Mouse (Mus musculus): ENCODE data around the gene Dusp7. TPM values are rescaled to one million over a fixed set of nuclear protein-coding genes. Genes with fewer than 3 reads are reported as not detected.

Gene Dusp7
- total RNA-seq (2017) = 18.7 and 22.0 TPM in 2 replicates

- no peak for ATAC-seq (ENCODE audit: extremely low read depth, insufficient number of reproducible peaks, low FRiP score, poor library complexity, severe bottlenecking)
These were observed at the start of gene Dusp7 for GRCm38 (mm10) chr9:106368112-106368717. TSS of gene Dusp7 (plus strand) at chr9:106368632.

GRCm38 (mm10) chr9:106319095-106319494 is 49.3 kb upstream of the Dusp7 start:
- no peak for ATAC-seq (ENCODE audit: extremely low read depth, insufficient number of reproducible peaks, low FRiP score, poor library complexity, severe bottlenecking)

- ATAC-seq (ENCODE audit: extremely low read depth, insufficient number of reproducible peaks, low FRiP score, poor library complexity, severe bottlenecking) = no peak
These were observed 45.9 kb upstream of the Dusp7 start for GRCm38 (mm10) chr9:106322497-106322896.

DNA sequence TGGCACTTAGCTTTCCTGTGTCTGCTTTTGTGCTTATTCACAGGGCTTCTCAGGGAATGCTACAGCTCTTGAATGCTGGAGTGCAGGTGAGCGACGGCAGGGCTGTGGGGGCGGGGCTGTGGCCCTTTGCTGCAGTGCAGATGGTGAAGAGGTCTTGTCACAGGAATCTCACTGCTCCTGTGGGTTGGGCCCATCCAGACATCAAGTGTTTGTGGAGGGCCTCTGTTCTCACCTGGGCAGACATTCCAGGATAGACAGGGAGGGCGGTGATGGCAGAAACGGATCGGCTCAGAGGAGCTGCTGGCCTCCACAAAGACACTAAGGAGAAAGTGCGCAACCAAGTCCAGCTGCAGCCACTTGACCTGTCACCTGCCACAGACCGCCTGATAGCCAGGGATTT is 42.2 kb upstream of the Dusp7 start:
- ATAC-seq (ENCODE audit: extremely low read depth, insufficient number of reproducible peaks, low FRiP score, poor library complexity, severe bottlenecking) = no peak

- ATAC-seq (ENCODE audit: extremely low read depth, insufficient number of reproducible peaks, low FRiP score, poor library complexity, severe bottlenecking) = no peak
These were observed 41.2 kb upstream of the Dusp7 start for GRCm38 (mm10) chr9:106327125-106327809.

GRCm38 (mm10) chr9:106328068-106328610 is 40.3 kb upstream of the Dusp7 start:
- ATAC-seq (ENCODE audit: extremely low read depth, insufficient number of reproducible peaks, low FRiP score, poor library complexity, severe bottlenecking) = no peak

GRCm38 (mm10) chr9:106328772-106329511 is 39.5 kb upstream of the Dusp7 start:
- ATAC-seq (ENCODE audit: extremely low read depth, insufficient number of reproducible peaks, low FRiP score, poor library complexity, severe bottlenecking) = no peak

GRCm38 (mm10) chr9:106332746-106333145 is 35.7 kb upstream of the Dusp7 start:
- ATAC-seq (ENCODE audit: extremely low read depth, insufficient number of reproducible peaks, low FRiP score, poor library complexity, severe bottlenecking) = no peak

DNA sequence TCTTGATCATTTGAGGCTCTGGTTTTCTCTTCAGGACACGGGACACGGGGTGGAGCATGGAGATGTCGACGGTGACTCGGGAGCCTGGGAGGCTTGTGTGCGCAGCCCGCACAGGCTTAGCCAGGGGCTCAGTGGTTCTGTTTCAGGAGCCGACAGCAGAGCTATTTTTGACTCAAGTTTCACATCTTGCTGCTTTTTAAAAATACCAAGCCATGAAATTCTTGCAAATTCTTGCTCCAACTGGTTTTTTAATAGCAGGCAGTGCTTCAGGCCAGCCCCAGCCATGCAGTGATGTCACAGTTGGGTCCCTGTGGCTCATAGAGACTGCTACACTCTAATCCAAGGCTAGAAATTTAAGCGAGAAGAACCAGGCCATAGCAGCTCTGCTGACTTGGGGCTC is 30.8 kb upstream of the Dusp7 start:
- no peak for ATAC-seq (ENCODE audit: extremely low read depth, insufficient number of reproducible peaks, low FRiP score, poor library complexity, severe bottlenecking)

- no peak for ATAC-seq (ENCODE audit: extremely low read depth, insufficient number of reproducible peaks, low FRiP score, poor library complexity, severe bottlenecking)
These were observed 29.8 kb upstream of the Dusp7 start for GRCm38 (mm10) chr9:106338462-106339172.

DNA sequence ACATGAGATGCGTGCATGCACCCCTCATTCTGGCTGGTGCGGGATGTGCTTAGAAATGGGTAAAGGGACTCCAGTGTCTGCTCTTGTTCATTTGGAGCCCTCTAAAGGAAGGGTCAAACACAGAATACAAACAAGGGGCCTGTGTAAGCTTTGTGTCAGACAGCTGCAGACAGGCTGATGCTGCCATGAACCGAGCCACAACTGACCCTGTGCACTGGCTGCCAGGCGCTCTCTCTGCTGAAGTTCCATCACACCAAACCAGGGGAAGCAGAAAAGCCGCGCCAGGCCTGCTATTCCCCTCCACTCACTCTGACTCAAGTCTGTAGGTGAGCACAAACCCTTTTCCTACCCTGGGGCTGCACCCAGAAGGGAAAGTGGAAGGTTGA is 29.3 kb upstream of the Dusp7 start:
- no peak for ATAC-seq (ENCODE audit: extremely low read depth, insufficient number of reproducible peaks, low FRiP score, poor library complexity, severe bottlenecking)

DNA sequence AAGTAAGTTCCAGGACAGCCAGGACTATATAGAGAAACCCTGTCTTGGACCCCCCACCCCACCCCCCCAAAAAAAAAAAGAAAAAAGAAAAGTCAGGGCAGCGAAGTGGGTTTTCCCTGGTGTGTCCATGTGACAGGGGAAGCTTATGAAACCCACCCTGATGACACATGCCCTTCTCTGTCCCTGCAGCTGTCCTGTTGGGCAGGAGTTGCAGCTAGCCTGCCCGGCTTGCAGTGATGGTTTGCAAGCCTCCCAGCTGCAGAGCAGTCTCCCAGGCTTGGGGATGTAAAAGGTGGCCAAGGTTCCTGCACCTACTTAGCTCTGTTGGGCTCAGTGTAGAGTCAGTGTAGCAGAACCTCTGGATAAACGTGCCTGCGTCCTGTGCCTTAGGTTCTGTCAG is 28.7 kb upstream of the Dusp7 start:
- no peak for ATAC-seq (ENCODE audit: extremely low read depth, insufficient number of reproducible peaks, low FRiP score, poor library complexity, severe bottlenecking)

GRCm38 (mm10) chr9:106340501-106341312 is 27.7 kb upstream of the Dusp7 start:
- ATAC-seq (ENCODE audit: extremely low read depth, insufficient number of reproducible peaks, low FRiP score, poor library complexity, severe bottlenecking) = no peak

DNA sequence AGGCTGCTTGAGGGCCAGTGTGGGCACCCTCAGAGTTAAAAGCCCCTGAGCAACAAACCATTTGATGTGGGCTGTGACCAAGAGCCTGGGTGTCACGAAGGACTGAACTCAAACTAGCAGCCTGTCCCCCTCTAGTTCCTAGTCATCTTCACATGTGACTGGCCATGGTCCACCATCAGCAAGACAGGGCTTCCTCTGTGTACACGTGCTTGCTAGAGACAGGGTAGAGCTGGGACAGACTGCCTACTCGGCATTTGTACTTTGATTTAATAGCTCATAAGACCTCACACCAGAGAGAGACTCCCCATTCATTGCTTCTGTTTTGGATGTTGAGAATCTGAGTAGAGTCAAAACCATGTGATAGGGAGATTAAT is 27.1 kb upstream of the Dusp7 start:
- ATAC-seq (ENCODE audit: extremely low read depth, insufficient number of reproducible peaks, low FRiP score, poor library complexity, severe bottlenecking) = no peak

DNA sequence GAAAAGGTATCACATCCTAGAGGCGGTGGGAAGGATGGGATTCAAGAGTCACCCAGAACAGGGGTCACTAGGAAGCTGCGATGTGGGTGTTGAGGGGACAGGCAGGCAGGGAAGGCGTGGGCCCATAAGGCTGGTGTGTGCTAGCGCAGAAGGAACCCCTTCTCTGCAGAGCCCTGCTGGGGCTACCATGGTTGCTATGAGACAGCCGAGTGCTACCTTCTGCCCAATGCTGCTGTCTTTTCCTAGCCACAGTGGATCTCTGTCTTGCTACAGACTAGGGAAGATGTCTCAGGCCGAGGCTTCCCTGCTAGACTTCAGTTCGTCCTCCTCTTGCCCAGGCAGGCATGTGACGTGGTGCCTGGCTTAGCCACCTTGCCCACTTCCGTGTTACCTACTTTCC is 25.9 kb upstream of the Dusp7 start:
- ATAC-seq (ENCODE audit: extremely low read depth, insufficient number of reproducible peaks, low FRiP score, poor library complexity, severe bottlenecking) = no peak

DNA sequence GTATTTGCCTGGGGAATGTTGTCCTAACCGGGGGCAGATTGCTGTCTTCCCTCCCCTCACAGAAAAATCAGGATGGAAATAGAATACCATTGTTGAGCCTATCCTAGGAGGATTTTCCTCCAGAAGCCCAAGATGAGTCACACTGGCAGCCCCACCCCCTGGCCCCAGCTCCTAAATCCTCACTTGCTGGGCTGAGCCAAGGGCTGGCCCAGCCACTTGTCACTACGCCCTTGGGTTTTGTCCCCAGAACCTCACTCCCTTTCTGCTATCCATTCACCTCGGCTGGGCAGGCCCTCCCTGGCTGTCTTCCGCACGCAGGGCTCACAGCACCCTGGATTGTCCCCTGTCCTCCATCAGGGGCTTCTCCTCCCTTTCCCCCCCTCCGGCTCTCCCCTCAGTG is 23.3 kb upstream of the Dusp7 start:
- ATAC-seq (ENCODE audit: extremely low read depth, insufficient number of reproducible peaks, low FRiP score, poor library complexity, severe bottlenecking) = no peak

DNA sequence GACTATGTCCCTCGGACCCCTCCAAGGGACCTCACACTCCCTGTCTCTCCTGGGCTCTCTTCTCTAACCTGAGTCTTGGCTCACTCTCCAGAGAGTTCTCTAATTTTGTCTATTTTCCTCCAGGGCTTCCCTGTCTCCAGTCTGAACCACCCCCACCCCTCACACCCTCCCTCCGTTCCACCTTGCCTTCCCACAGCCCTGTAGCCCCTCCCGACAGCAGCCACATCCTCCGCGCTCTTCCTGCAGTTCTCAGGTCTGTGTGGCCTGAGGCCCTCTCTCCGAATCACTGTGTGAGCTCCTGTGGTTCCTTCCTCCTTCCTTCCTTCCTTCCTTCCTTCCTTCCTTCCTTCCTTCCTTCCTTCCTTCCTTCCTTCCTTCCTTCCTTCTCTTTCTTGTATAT is 22.8 kb upstream of the Dusp7 start:
- ATAC-seq (ENCODE audit: extremely low read depth, insufficient number of reproducible peaks, low FRiP score, poor library complexity, severe bottlenecking) = no peak

- ATAC-seq (ENCODE audit: extremely low read depth, insufficient number of reproducible peaks, low FRiP score, poor library complexity, severe bottlenecking) = no peak
These were observed 20.2 kb upstream of the Dusp7 start for GRCm38 (mm10) chr9:106348281-106348680.

DNA sequence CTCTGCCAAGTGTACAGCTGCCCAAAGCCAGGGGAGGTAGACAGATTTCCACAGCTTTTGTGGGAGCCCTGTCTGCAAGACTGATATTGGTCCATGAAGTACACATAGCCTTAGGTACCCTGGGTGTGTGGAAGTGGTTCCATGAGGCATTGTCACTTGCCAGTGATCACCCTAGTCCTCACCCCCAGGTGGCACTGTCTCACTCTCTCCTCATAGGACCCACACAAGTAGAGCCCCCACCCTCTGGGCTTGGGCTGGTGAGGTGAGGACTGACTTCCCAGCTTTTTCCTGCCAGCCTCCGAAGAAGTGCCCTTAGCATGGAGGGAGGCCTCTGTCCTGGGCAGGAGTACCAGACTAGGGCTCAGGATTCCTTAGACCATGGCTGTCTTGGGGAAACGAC is 19.4 kb upstream of the Dusp7 start:
- ATAC-seq (ENCODE audit: extremely low read depth, insufficient number of reproducible peaks, low FRiP score, poor library complexity, severe bottlenecking) = peak; percentile 56
